Mouse (Mus musculus) lung, postnatal 0 days (tissue): Measurements from ENCODE around the gene Scnn1g.

Source experiments
- CTCF ChIP-seq: IDR thresholded peaks from 2 replicates; pipeline ENCODE4 v1.5.1; 2016; ENCODE audit warnings: antibody characterized with exemption, mild to moderate bottlenecking
- EP300 ChIP-seq: IDR thresholded peaks from 2 replicates; pipeline ENCODE4 v1.6.1; 2016; ENCODE audit warnings: antibody characterized with exemption, mild to moderate bottlenecking, control low read depth

DNA sequence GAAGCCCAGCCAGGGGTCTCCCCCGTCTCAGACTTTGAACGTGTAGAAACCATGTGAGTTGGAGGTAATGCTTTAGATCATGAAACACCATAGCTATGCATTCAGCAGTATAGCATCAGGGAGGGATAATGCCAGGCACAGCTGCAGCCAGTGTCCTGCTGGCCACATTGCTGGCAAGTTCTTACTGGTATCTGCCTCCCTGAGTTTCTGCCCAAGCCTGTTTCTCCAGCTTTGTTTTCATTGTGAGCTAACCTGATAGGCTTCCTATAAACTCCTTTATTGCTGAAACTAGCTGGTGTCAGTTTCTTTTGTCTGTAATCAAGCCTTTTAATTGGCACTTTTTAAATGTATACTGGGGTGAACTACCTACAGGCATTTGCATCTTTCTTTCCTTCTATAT is 23.1 kb upstream of the Scnn1g start:
- TF ChIP-seq EP300 (no peak), CTCF (no peak)
